Mouse (Mus musculus) brain, embryonic 14.5 days (tissue): ENCODE measurements around the gene Astn1. TPM values are rescaled to one million over a fixed set of nuclear protein-coding genes. Genes with fewer than 3 reads are reported as not detected.

Source experiments
- DNase-seq: peaks from one replicate; pipeline ENCODE4 v3.0.0-alpha.2; 2011; ENCODE audit warnings: low read depth
- CTCF ChIP-seq: fragments of 200-500 bp; IDR thresholded peaks from 2 replicates; pipeline ENCODE4 v1.5.1; 2012; ENCODE audit warnings: inconsistent platforms, mild to moderate bottlenecking, moderate library complexity, borderline replicate concordance; ENCODE audit not compliant: insufficient read depth, insufficient read length; ENCODE audit errors: extremely low read depth
- POLR2A ChIP-seq: fragments of 200-500 bp; IDR thresholded peaks from 2 replicates; pipeline ENCODE4 v1.6.1; 2012; ENCODE audit warnings: mild to moderate bottlenecking, inconsistent platforms, borderline replicate concordance; ENCODE audit not compliant: poor library complexity, insufficient read depth, insufficient read length, severe bottlenecking; ENCODE audit errors: extremely low read depth
- polyA plus RNA-seq: library from polyadenylated mRNA; depleted of rRNA; stranded (reverse); fragments of >200 nt; gene quantifications from 2 replicates; pipeline ENCODE4 v1.2.3, GENCODE M21; 2012; rRNA removed

The Astn1 gene
- polyA plus RNA-seq, 1 experiment, result 71.3 TPM

GRCm38 (mm10) chr1:158700147-158700546, 338.1 kb downstream of the Astn1 start:
- TF ChIP-seq POLR2A (no peak), CTCF (no peak)
- DNase-seq, result no peak

GRCm38 (mm10) chr1:158701336-158701735, 339.3 kb downstream of the Astn1 start:
- TF ChIP-seq POLR2A, result no peak
- TF ChIP-seq CTCF, result no peak
- no peak for DNase-seq

DNA sequence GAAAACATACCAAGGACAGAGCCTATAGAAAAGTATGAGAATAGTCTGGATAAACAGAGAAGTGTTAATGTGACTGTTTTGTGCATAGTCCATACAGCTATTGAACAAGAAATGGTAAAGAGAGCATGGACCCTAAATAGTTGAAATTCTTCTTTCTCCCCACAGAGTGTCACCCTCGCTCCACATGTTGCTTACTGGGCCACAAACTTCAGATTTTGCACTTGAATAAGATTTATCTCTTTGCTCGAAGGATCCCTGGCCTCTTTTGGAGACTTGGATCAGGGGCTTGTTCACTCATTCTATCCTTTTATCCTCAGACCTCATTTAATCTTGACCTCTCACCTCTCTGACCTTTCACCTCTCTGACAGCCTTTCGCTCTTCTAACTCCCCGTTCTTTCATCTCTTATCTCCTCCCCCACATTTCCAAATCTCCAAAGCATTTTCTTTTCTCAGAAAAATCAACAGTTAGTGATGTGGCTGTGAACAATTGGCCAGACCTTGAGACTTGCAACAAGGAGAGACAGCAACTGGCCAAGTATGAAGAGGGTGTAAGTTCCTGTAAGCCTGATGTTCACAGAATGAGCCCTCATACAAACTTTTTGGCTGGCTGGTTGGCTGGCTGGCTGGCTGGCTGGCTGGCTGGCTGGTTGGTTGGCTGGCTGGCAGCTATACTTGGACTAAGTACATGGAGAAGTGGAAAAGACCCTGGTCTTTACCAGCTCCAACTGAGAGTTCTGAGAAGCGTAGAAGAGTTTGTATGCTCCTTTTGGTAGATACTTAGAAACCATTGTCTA, 351.4 kb downstream of the Astn1 start:
- DNase-seq, result peak; percentile 63
- TF ChIP-seq CTCF, result peak; percentile 60; the same call in 1 of the 2 replicates
- no peak for TF ChIP-seq POLR2A

DNA sequence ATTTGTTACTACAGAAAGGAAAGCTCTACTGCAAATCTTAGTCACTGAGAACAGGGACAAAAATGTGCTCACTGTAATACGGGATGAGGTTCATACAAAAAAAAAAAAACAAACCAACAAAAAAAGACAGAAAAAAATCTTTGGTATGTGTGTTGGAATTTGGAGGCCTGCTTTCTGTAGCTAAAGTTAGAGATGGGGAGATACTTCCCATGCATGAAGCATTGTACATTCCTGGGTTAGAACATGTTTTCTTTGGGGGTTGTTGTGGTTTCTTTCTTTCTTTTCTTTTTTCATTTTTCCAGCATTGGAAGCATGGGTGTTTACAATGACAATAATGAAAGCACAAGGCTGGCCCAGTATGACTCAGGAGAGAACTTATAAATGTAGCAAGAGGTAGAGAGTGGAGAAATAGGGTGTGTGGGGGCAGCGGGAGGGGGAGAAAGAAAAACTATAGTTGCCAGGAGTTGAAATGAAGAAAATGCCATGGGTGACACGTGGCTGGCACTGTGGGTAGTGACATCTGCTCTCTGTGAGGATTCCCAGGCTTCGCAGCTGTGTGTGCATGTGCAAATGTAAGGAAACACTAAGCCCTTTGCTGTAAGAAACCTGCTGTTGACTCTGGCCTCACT, 370.9 kb downstream of the Astn1 start:
- TF ChIP-seq CTCF (no peak), POLR2A (no peak)
- peak; percentile 34 for DNase-seq

- peak; percentile 70 for DNase-seq
- no peak for TF ChIP-seq CTCF
Measured at GRCm38 (mm10) chr1:158739132-158739919, 377.3 kb downstream of the Astn1 start.

- TF ChIP-seq POLR2A (no peak), CTCF (no peak)
- DNase-seq, result no peak
Measured at GRCm38 (mm10) chr1:158740161-158740766, 378.2 kb downstream of the Astn1 start.

GRCm38 (mm10) chr1:158740949-158741348, 378.9 kb downstream of the Astn1 start:
- TF ChIP-seq CTCF (no peak), POLR2A (no peak)
- DNase-seq, result no peak

Other genes with a start within 250 kb of the Astn1 start
- 27.0 and 29.5 TPM in 2 replicates for gene Brinp2, start 5.9 kb upstream of the Astn1 start, polyA plus RNA-seq